Mouse (Mus musculus) midbrain, embryonic 13.5 days (tissue): Measurements from ENCODE around the gene Akap3. TPM values are rescaled to one million over a fixed set of nuclear protein-coding genes. Genes with fewer than 3 reads are reported as not detected.
A peak's percentile ranks its signal among the peaks of the same experiment; 100 is the strongest.

Experiments used
- ATAC-seq: fragments of 200-750 bp; cut with Nextera tagmentation; 2 replicates; pipeline ENCODE4 v1.8.0; 2017; ENCODE audit warnings: mild to moderate bottlenecking, moderate TSS enrichment, moderate library complexity
- H3K27ac ChIP-seq: fragments of 300-500 bp; sonication (generic); 2 replicates; pipeline ENCODE4 v1.5.1; 2015; ENCODE audit warnings: inconsistent platforms, mild to moderate bottlenecking, moderate library complexity
- H3K27me3 ChIP-seq: fragments of 300-500 bp; sonication (generic); 2 replicates; pipeline ENCODE4 v1.6.1; 2015; ENCODE audit warnings: mild to moderate bottlenecking, inconsistent platforms
- H3K36me3 ChIP-seq: fragments of 300-500 bp; sonication (generic); 2 replicates; pipeline ENCODE4 v1.6.1; 2015; ENCODE audit warnings: mild to moderate bottlenecking, inconsistent platforms
- H3K4me1 ChIP-seq: fragments of 300-500 bp; sonication (generic); replicated peaks from 2 replicates; pipeline ENCODE4 v1.6.1; 2015; ENCODE audit warnings: inconsistent platforms
- H3K4me2 ChIP-seq: fragments of 300-500 bp; sonication (generic); replicated peaks from 2 replicates; pipeline ENCODE4 v1.6.1; 2015; ENCODE audit warnings: moderate library complexity, mild to moderate bottlenecking, inconsistent platforms
- H3K4me3 ChIP-seq: fragments of 300-500 bp; sonication (generic); replicated peaks from 2 replicates; pipeline ENCODE4 v1.5.1; 2015; ENCODE audit warnings: mild to moderate bottlenecking, inconsistent platforms
- H3K9ac ChIP-seq: fragments of 300-500 bp; sonication (generic); replicated peaks from 2 replicates; pipeline ENCODE4 v1.6.1; 2015; ENCODE audit warnings: mild to moderate bottlenecking, inconsistent platforms
- H3K9me3 ChIP-seq: fragments of 300-500 bp; sonication (generic); 2 replicates; pipeline ENCODE4 v1.6.1; 2016; ENCODE audit warnings: mild to moderate bottlenecking, inconsistent platforms
- WGBS: fragments of 180-500 bp; shearing (Covaris S2); methylation state at CpG from one replicate; pipeline ENCODE4 v1.1.7; 2015; 5-methylcytosine and 5-hydroxymethylcytosine counted together
- polyA plus RNA-seq: library from polyadenylated mRNA; unstranded; fragments of >200 nt; fragmentation: Nextera tagmentation; extraction: Ambion mirVana; gene quantifications from 2 replicates; pipeline ENCODE4 v1.2.1, GENCODE M21; 2015

The Akap3 gene
- polyA plus RNA-seq: 0.07 and 0.18 TPM in 2 replicates

- Histone ChIP-seq H3K27me3 (peaks cover 5% of the 10 kb centered on the region; the same call in 1 of the 2 replicates), H3K4me2 (no peak within 1 kb of the TSS), H3K36me3 (no peaks in the 10 kb centered on the region), H3K4me3 (no peak within 1 kb of the TSS), H3K9me3 (no peaks in the 10 kb centered on the region), H3K4me1 (peaks cover 12% of the 10 kb centered on the region), H3K27ac (no peak within 1 kb of the TSS), H3K9ac (no peak within 1 kb of the TSS)
- no peak for ATAC-seq
Observed at GRCm38 (mm10) chr6:126852881-126853280, at the start of gene Akap3. TSS of gene Akap3 (plus strand) at chr6:126853098.

GRCm38 (mm10) chr6:126806783-126807182 lies 46.1 kb upstream of the Akap3 start:
- WGBS: 87% methylated on average over 3 of the region's 3 CpGs
- Histone ChIP-seq H3K27me3 (no peaks in the 10 kb centered on the region), H3K4me3 (no peak overlapping the region), H3K9me3 (no peaks in the 10 kb centered on the region), H3K4me1 (no peaks in the 10 kb centered on the region), H3K4me2 (no peak overlapping the region), H3K27ac (no peak overlapping the region), H3K9ac (no peak overlapping the region), H3K36me3 (no peaks in the 10 kb centered on the region)
- no peak for ATAC-seq

- WGBS: 71% methylated on average over 4 of the region's 4 CpGs
- H3K4me1 ChIP-seq: no peaks in the 10 kb centered on the region
- ATAC-seq: no peak
- H3K27ac ChIP-seq: no peak overlapping the region
- no peak overlapping the region for H3K4me3 ChIP-seq
- no peak overlapping the region for H3K9ac ChIP-seq
- no peaks in the 10 kb centered on the region for H3K27me3 ChIP-seq
- no peak overlapping the region for H3K4me2 ChIP-seq
- no peaks in the 10 kb centered on the region for H3K36me3 ChIP-seq
- no peaks in the 10 kb centered on the region for H3K9me3 ChIP-seq
Observed at GRCm38 (mm10) chr6:126808134-126808533, 44.8 kb upstream of the Akap3 start.

GRCm38 (mm10) chr6:126808561-126808960 lies 44.3 kb upstream of the Akap3 start:
- Histone ChIP-seq H3K27ac (no peak overlapping the region), H3K9me3 (no peaks in the 10 kb centered on the region), H3K4me1 (no peaks in the 10 kb centered on the region), H3K4me2 (no peak overlapping the region), H3K4me3 (no peak overlapping the region), H3K9ac (no peak overlapping the region), H3K27me3 (no peaks in the 10 kb centered on the region), H3K36me3 (no peaks in the 10 kb centered on the region)
- ATAC-seq: no peak
- WGBS: 93% methylated on average over 8 of the region's 8 CpGs

- peaks cover 7% of the 10 kb centered on the region; the same call in 1 of the 2 replicates for H3K4me1 ChIP-seq
- no peaks in the 10 kb centered on the region for H3K27me3 ChIP-seq
- H3K4me3 ChIP-seq: no peak overlapping the region
- no peaks in the 10 kb centered on the region for H3K9me3 ChIP-seq
- ATAC-seq: no peak
- WGBS: 91% methylated on average over 4 of the region's 4 CpGs
- no peak overlapping the region for H3K4me2 ChIP-seq
- H3K9ac ChIP-seq: no peak overlapping the region
- H3K36me3 ChIP-seq: no peaks in the 10 kb centered on the region
- no peak overlapping the region for H3K27ac ChIP-seq
Observed at GRCm38 (mm10) chr6:126811481-126811880, 41.4 kb upstream of the Akap3 start.

GRCm38 (mm10) chr6:126815206-126815750 lies 37.6 kb upstream of the Akap3 start:
- ATAC-seq: peak; percentile 55; the same call in 1 of the 2 replicates
- H3K36me3 ChIP-seq: peaks cover 12% of the 10 kb centered on the region
- H3K27ac ChIP-seq: no peak overlapping the region
- H3K9me3 ChIP-seq: no peaks in the 10 kb centered on the region
- H3K4me1 ChIP-seq: peaks cover 7% of the 10 kb centered on the region; the same call in 1 of the 2 replicates
- no peak overlapping the region for H3K4me2 ChIP-seq
- WGBS: 53% methylated on average over 6 of the region's 6 CpGs
- H3K27me3 ChIP-seq: no peaks in the 10 kb centered on the region
- no peak overlapping the region for H3K4me3 ChIP-seq
- no peak overlapping the region for H3K9ac ChIP-seq

- no peak for ATAC-seq
- Histone ChIP-seq H3K36me3 (peaks cover 22% of the 10 kb centered on the region), H3K4me2 (no peak overlapping the region), H3K27me3 (no peaks in the 10 kb centered on the region), H3K4me3 (no peak overlapping the region), H3K4me1 (peaks cover 7% of the 10 kb centered on the region; the same call in 1 of the 2 replicates), H3K9ac (no peak overlapping the region), H3K27ac (no peak overlapping the region), H3K9me3 (no peaks in the 10 kb centered on the region)
- WGBS: 96% methylated on average over 8 of the region's 8 CpGs
Observed at GRCm38 (mm10) chr6:126816338-126816737, 36.6 kb upstream of the Akap3 start.

GRCm38 (mm10) chr6:126823087-126823486 lies 29.8 kb upstream of the Akap3 start:
- H3K27me3 ChIP-seq: no peaks in the 10 kb centered on the region
- WGBS: 86% methylated on average over 3 of the region's 3 CpGs
- H3K36me3 ChIP-seq: peaks cover 88% of the 10 kb centered on the region
- H3K4me1 ChIP-seq: no peaks in the 10 kb centered on the region
- no peak overlapping the region for H3K9ac ChIP-seq
- no peaks in the 10 kb centered on the region for H3K9me3 ChIP-seq
- H3K27ac ChIP-seq: no peak overlapping the region
- H3K4me3 ChIP-seq: no peak overlapping the region
- no peak overlapping the region for H3K4me2 ChIP-seq
- no peak for ATAC-seq

GRCm38 (mm10) chr6:126836628-126837027 lies 16.3 kb upstream of the Akap3 start:
- H3K4me2 ChIP-seq: no peak overlapping the region
- no peaks in the 10 kb centered on the region for H3K27me3 ChIP-seq
- no peak overlapping the region for H3K4me3 ChIP-seq
- 94% methylated on average over 8 of the region's 8 CpGs for WGBS
- no peak overlapping the region for H3K9ac ChIP-seq
- H3K36me3 ChIP-seq: peaks cover 94% of the 10 kb centered on the region
- H3K27ac ChIP-seq: no peak overlapping the region
- no peaks in the 10 kb centered on the region for H3K4me1 ChIP-seq
- no peak for ATAC-seq
- H3K9me3 ChIP-seq: no peaks in the 10 kb centered on the region

GRCm38 (mm10) chr6:126848712-126849704 lies 3.9 kb upstream of the Akap3 start, which contains the start of gene Ndufa9:
TSS of gene Ndufa9 (minus strand) at chr6:126849136.
- Histone ChIP-seq H3K36me3 (peaks cover 5% of the 10 kb centered on the region), H3K4me3 (peak within 1 kb of the TSS; percentile 95), H3K9me3 (no peaks in the 10 kb centered on the region), H3K9ac (peak within 1 kb of the TSS; percentile 88), H3K27ac (peak within 1 kb of the TSS; percentile 79), H3K27me3 (peaks cover 5% of the 10 kb centered on the region; the same call in 1 of the 2 replicates), H3K4me1 (peaks cover 21% of the 10 kb centered on the region), H3K4me2 (peak within 1 kb of the TSS; percentile 93)
- WGBS: 6% methylated on average over 46 of the region's 46 CpGs
- ATAC-seq: peak; percentile 90

- H3K9ac ChIP-seq: no peak overlapping the region
- no peaks in the 10 kb centered on the region for H3K9me3 ChIP-seq
- H3K27me3 ChIP-seq: no peaks in the 10 kb centered on the region
- no peak overlapping the region for H3K4me2 ChIP-seq
- H3K4me3 ChIP-seq: no peak overlapping the region
- H3K4me1 ChIP-seq: no peaks in the 10 kb centered on the region
- no peak for ATAC-seq
- no peak overlapping the region for H3K27ac ChIP-seq
- 87% methylated on average over 8 of the region's 8 CpGs for WGBS
- no peaks in the 10 kb centered on the region for H3K36me3 ChIP-seq
Observed at GRCm38 (mm10) chr6:126877118-126877517, 24.2 kb downstream of the Akap3 start.

GRCm38 (mm10) chr6:126907378-126907777 lies 54.5 kb downstream of the Akap3 start:
- Histone ChIP-seq H3K9me3 (no peaks in the 10 kb centered on the region), H3K27ac (no peak overlapping the region), H3K27me3 (no peaks in the 10 kb centered on the region), H3K4me2 (no peak overlapping the region), H3K9ac (no peak overlapping the region), H3K4me3 (no peak overlapping the region), H3K4me1 (no peaks in the 10 kb centered on the region), H3K36me3 (no peaks in the 10 kb centered on the region)
- no peak for ATAC-seq
- WGBS: 76% methylated on average over 4 of the region's 5 CpGs
